Mouse (Mus musculus) C2C12 (cell line): Measurements from ENCODE around the gene Cyp4f15.

Experiments
- CEBPB ChIP-seq: IDR thresholded peaks from one replicate; pipeline ENCODE4 v1.6.1; 2011; ENCODE audit warnings: low read depth, mild to moderate bottlenecking, control low read depth, moderate library complexity
- CTCF ChIP-seq: IDR thresholded peaks from one replicate; pipeline ENCODE4 v1.5.1; 2011; ENCODE audit not compliant: control insufficient read depth, insufficient read depth, insufficient read length
- MAX ChIP-seq: IDR thresholded peaks from one replicate; pipeline ENCODE4 v1.6.1; 2011; ENCODE audit warnings: mild to moderate bottlenecking, control low read depth
- MYOD1 ChIP-seq: IDR thresholded peaks from one replicate; pipeline ENCODE4 v1.6.1; 2011; ENCODE audit warnings: low read depth; ENCODE audit not compliant: control insufficient read depth, insufficient read length
- MYOG ChIP-seq: IDR thresholded peaks from one replicate; pipeline ENCODE4 v1.6.1; 2011; ENCODE audit not compliant: control insufficient read depth, insufficient read length; ENCODE audit errors: extremely low read depth
- USF1 ChIP-seq: IDR thresholded peaks from one replicate; pipeline ENCODE4 v1.6.1; 2011; ENCODE audit warnings: low read depth, mild to moderate bottlenecking, control low read depth, moderate library complexity

DNA sequence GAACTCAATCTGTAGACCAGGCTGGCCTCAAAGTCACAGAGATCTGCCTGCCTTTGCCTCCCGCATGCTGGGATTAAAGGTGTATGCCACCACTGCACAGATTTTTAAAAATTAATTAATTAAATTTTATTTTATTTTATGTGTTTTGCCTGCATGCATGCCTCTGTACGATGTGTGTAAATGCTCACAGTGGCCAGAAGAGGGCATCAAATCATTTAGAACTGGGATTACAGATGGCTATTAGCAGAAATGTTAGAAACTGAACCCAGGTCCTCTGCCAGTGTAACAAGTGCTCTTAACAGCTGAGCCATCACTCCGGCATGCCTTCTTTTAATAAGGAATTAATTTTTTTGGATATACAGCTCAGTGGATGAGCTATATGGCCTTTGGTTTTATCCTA is 43.6 kb downstream of the Cyp4f15 start:
- TF ChIP-seq CTCF: no peak
- TF ChIP-seq MYOD1: no peak
- no peak for TF ChIP-seq MYOG
- TF ChIP-seq MAX: no peak
- no peak for TF ChIP-seq USF1
- TF ChIP-seq CEBPB: no peak
